Mouse (Mus musculus) liver, adult (tissue): ENCODE measurements around the gene Lrrc8b.

Experiments
- GATA4 ChIP-seq: IDR thresholded peaks from 2 replicates; pipeline ENCODE4 v1.6.1; 2014; ENCODE audit warnings: mild to moderate bottlenecking, low read length; ENCODE audit not compliant: insufficient replicate concordance

The Lrrc8b gene

GRCm38 (mm10) chr5:105412634-105413033, 2.9 kb upstream of the Lrrc8b start:
- no peak for TF ChIP-seq GATA4

DNA sequence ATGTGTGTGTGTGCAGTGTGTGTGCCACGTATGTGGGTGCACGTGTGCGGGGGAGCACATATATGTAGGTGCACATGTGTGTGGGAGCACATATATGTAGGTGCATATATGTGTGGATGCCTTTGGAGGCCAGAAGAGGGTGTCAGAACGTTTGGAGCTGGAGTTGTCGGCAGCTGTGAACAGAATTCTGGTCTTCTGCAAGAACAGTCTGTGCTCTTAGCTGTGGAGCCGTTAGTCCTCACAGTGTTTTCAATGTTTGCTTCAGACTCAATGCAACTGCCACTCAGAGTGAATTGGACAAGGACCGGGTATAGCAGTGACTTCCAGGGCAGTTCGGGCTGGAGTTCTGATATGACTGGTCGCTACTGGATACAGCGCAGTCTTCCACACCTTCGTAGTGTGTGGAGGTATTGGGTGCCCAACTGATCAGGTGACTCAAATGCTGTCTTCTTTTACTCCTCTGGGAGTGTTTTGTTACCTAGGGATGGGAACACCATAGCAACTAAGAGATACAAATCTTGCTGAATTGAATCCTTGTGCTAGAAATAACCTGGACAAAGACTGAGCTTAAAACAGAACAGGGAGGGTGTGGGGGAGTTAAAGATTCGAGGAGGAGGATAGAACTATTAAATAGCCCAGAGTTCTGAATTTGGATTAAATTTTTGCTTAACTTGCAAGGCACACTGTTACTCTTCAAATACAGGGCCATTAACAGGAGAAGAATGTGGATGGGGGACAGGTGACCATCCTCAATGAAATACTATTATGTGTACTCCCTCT, 1.0 kb upstream of the Lrrc8b start:
- TF ChIP-seq GATA4 = no peak

GRCm38 (mm10) chr5:105415951-105416675, 538 bp downstream of the Lrrc8b start:
- TF ChIP-seq GATA4 = no peak

DNA sequence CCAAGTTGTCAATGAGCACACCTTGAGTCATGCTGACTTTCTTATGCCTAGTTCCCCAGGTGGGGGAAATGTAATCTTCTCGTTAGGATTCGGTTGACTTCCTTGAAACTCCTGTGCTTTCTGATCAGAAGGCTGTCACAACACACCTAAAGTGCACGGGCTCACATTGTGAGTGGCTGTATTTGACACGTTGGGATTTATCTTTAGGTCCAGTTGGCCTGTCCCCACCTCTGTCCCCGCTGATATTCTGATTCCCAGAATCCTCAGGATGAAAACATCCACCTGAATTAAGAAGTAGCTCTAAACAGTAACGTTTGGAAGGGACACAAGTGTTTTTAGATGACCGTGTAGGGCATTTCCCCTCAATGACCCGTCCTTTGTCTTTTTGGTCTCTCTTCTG, 1.6 kb downstream of the Lrrc8b start:
- TF ChIP-seq GATA4 = no peak

- TF ChIP-seq GATA4 = no peak
Measured at GRCm38 (mm10) chr5:105418364-105418763, 2.8 kb downstream of the Lrrc8b start.

DNA sequence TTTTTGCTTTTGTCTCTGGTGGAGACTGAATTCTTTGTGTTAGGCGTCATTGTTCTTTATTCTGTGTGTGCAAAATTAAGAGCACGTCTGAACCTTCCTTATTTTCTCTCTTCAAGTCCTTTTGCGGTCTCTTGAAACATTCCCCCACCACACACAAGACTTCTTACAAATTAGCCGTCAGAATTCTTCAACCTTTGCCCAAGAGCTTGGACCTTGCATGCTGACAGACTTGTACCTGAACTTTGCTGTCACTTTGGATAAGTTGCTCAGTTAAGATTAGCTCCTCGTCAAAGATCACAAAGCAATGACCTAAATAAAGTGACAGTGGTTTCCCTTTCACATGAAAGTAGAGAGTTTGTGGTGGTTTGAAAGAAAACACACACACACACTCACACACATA, 3.3 kb downstream of the Lrrc8b start:
- TF ChIP-seq GATA4 = no peak

- no peak for TF ChIP-seq GATA4
Measured at GRCm38 (mm10) chr5:105425587-105425986, 10.0 kb downstream of the Lrrc8b start.

GRCm38 (mm10) chr5:105427326-105427725, 11.8 kb downstream of the Lrrc8b start:
- TF ChIP-seq GATA4 = no peak

- TF ChIP-seq GATA4 = no peak
Measured at GRCm38 (mm10) chr5:105428265-105428974, 12.8 kb downstream of the Lrrc8b start.

GRCm38 (mm10) chr5:105430148-105430547, 14.6 kb downstream of the Lrrc8b start:
- no peak for TF ChIP-seq GATA4

DNA sequence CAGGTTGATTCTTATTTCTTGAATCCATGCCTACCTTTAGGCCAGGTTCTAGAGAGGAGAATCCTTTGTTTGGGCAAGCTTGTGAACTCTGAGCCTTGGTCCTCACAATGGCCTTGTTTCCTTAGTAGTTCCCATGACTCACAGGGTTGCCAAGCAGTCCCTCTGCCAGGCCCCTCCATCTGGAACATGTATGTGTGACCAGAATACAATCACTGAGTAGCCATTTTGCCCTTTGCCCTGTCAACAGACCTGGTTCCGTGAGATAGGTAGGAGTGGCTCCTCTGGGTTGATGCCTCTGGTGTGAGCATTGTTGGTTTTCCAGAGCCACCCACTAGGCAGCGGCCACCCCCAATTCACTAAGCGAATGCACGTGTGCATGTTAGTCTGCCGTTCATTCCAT, 24.0 kb downstream of the Lrrc8b start:
- TF ChIP-seq GATA4 = no peak

DNA sequence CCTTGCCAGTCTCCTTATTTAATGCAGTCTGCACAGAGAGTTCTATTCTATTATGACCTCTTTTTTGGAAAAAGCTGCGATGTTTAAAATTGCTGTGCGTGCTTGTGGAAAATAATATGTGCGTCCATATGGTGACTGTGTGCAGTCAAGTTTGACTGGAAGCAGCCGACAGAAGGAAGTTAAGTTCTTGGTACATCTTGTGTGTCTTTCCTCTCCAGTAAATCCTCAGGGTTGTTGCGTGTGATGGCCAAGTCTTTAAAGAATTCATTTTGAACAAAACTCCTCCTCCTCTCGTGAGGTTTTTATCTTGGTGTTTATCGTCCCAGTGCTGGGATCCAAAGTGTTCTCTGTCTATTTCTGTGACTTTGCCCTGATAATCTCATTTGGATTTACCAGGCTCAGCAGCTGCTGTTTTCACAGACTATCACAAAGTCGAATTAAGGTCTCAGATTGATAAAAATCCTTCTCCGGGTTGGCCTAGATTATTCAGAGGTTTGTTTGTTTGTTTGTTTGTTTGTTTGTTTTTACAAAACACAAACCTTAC, 25.5 kb downstream of the Lrrc8b start:
- no peak for TF ChIP-seq GATA4

DNA sequence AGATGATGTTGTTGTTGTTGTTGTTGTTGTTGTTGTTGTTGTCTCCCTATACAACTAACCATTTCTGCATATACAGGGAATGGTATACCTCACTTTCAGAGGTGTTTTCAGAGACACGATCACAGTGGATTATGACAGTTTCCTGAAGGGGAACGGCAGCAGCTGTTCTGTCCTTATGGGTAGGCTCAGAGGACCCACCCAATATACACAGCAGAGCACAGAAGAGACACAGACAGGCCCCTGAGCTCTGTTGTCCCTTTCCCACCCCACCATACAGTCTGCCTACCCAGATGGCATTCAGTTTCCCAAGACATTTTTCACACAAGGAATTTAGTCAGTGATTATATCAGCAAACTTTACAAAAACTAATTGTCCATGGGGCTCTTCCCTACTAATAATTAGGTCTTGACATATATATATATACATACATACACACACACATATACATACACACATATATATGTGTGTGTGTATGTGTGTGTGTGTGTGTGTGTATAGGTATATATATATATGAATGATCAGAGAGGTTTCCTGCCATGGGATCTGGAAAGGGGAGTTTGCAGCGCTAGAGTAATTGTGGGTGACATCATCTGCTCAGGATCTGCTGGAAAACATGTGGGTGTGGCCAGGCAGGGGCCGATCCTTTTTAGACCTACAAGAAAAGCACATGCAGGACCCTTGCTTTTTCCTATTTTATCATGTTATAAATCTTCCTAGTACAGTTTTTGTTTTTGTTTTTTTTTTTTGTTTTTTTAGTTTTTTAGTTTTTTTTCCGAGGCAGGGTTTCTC, 26.8 kb downstream of the Lrrc8b start:
- no peak for TF ChIP-seq GATA4

GRCm38 (mm10) chr5:105443057-105443815, 27.7 kb downstream of the Lrrc8b start:
- TF ChIP-seq GATA4 = no peak
